Mouse (Mus musculus) adrenal gland, adult 2 months (tissue): ENCODE measurements at regions not wholly inside any gene's neighbourhood (a gene's known extent, or its start where the extent isn't known, plus 50 kb on each side); places are given as distances from the start of the nearest gene placed in this dataset.

Source experiments
- DNase-seq: peaks from one replicate; pipeline ENCODE4 v3.0.0; 2021

DNA sequence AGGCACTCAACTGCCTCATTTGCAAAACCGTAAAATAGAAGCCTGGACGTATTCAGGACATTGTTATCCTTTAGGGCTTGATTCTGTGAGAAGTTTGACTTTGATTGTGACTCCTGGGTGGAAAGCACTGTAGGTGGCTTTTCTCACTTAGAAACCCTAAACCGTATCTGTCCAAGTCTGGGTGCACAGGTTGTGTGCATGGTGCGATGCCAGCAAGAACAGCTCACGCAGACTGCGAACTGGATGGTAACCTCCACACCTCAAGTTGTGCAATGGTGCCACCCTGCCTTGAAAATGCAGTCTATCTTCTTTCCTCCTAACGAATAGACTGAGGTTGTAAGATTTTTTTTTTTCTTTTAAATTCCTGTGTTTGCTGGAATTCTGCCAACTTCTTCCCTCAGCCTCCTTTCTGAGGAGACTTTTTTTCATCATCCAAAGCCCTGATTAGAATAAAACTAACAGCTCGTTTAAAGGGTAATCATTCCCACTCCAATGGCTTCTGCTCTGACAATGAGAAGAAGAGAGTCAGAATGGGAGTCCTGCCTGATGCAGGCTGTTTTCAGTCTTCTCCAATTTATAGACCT lies 383.8 kb upstream of the Slc30a5 start:
- no peak for DNase-seq

DNA sequence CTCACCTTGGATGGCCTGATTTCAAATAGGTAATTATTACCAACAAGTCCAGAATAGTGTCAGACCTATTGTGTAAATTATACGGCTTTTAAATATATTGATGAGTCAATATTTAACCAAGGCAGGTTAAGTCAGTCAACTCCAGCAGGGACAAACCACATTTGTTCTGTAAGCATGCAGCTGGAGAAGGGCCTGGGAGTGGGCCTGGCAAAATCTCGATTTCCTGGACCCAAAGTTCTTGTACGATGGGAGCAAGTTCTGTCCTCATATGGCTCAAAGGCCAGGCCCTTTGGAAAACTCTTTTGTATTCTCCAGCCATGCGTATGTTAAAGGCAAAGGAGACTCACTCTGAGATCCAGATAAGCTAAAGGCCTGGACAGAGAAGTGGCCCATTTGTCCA lies 383.2 kb upstream of the Slc30a5 start:
- DNase-seq = no peak

GRCm38 (mm10) chr13:101215792-101216221 lies 382.6 kb upstream of the Slc30a5 start:
- no peak for DNase-seq

- DNase-seq = no peak
Measured at GRCm38 (mm10) chr13:101215131-101215641, 382.0 kb upstream of the Slc30a5 start.

GRCm38 (mm10) chr13:101214094-101214493 lies 380.9 kb upstream of the Slc30a5 start:
- peak; percentile 28 for DNase-seq

DNA sequence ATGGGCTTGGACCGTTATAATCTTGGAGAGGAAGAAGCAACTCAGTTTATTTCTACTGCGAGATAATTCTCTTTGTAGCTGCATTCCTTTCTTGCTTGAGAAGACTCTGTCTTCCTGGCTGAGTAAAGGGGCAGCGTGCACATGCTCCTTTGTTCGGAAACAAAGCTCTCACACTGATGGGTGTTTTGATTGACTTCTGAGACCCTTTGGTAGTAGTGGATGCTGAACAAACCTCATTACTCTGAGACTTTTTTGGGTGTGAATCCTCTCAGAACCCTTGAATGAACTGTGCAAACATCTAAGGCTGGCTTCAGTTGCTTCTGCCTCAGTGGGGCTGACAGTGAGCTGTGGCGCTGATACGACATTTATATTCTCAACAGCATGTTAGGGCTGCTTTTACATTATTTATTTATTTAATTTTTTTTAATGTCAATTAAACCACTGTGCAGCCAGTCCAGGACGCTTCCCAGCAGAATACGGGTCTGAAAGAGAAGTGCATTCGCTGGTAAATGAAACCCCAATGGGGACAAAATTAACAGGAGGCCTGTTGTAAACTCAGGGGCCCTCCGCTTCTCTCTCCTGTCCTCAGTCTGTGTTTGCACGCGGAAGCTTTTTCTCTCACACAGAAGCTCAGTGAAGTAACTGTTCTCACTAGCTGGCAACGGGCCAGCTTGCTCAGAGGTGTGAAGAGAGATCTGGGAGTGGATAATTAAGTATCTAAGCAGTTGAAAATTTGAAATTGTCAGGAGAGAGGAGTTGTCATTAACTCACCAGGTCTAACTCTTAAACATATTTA lies 380.1 kb upstream of the Slc30a5 start:
- peak; percentile 10 for DNase-seq

- DNase-seq = peak; percentile 82
Measured at GRCm38 (mm10) chr13:101212341-101212895, 379.2 kb upstream of the Slc30a5 start.

- DNase-seq = no peak
Measured at GRCm38 (mm10) chr13:101208788-101209187, 375.6 kb upstream of the Slc30a5 start.

DNA sequence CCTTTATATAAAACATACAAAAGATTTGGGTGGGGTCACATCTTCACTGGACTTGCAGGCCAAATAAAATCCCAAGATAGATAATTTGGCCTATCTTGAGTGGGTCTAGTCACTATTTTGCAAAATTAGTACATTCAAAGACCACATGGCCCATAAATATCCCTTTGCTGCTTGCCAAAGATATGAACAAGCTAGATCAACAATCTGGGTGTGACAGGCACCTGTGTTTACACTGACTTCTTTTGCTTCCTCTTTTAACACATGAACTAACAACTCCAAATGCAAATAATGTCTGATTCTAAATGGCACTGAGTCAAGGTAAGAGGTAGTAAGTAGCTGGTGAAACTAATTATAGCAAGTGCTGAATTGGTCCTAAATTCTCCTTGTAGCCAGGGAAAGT lies 370.2 kb upstream of the Slc30a5 start:
- no peak for DNase-seq

- DNase-seq = no peak
Measured at GRCm38 (mm10) chr13:101202565-101203313, 369.5 kb upstream of the Slc30a5 start.

DNA sequence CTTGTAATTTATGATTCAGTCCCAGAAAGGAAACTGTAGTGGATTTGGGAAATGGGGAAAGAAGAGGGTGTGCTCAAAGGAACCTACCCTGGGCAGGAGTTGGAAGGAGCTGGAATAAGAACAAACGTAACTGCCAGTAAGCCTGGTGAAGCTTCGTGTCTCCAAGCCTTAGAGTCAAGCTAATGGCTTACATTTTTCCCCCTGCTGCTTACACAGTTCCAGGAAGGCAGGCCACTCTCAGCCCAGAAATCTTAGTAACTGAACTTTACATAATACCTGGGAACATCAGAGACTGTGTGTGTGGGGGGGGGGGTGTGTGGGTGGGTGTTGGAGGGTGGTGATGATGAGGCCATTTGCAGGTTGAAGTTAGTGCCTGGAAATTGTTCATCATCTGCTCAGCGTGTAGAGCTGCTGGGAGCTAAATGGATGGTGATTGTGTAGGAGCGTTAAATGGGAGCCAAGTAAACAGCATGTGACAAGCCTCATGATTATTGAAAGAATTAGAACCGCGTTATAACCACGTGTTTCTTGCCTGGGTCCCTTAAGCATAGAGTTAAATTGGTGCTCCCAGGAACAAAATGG lies 357.1 kb upstream of the Slc30a5 start:
- no peak for DNase-seq

GRCm38 (mm10) chr13:101182387-101182786 lies 349.2 kb upstream of the Slc30a5 start:
- no peak for DNase-seq

DNA sequence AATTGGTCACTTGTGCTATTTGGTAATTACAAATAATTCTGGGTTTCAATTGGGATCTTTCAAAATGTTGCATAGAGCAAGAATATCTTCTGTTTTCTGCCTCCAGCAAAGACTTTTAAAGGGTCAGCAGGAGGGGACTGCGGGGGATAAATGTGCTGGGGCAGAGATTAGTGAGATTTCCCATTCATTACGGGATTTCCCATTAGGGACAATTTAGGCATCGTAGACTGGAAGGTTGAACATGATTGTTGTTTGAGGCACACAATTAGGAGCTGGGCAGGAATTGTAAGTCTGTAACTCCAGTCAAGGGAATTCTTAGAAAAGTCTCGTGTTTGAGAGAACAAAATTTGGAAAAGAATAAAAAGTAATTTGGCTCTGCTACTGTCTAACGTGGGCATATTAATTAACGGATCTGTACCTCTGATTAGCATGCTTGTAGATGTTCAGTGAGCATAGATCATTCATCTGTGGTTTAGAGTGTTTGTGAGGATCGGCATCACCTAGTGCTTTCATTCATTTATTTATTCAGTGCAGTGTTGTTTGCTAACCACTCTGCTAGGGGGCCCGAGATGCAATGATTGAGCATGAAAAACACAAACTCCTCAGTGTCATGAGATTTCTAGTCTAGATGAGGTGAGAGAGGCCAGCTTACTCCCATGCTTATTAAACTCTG lies 341.9 kb upstream of the Slc30a5 start:
- DNase-seq = no peak

GRCm38 (mm10) chr13:101161768-101162167 lies 328.5 kb upstream of the Slc30a5 start:
- DNase-seq = peak; percentile 28

DNA sequence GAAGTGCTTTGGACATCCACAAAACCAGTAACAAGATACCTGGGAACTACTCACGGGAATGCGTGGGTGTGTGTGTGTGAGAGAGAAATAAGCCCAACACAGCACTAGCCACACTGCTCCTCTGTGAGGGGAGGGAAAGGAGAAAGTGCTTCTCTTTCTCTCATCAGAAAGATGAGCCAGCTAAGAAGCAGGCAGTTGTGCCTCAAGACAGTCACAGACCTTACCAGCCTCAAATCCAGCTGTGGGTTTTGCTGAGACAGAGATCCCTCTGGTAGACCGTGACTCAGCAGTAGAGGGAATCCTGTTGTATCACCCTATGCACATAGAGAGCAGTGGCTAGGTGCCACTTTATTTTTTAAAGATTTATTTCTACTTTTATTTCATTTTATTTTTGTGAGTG lies 326.7 kb upstream of the Slc30a5 start:
- no peak for DNase-seq

GRCm38 (mm10) chr13:101153760-101154159 lies 320.5 kb upstream of the Slc30a5 start:
- no peak for DNase-seq

GRCm38 (mm10) chr13:101142761-101143160 lies 309.5 kb upstream of the Slc30a5 start:
- peak; percentile 21 for DNase-seq

DNA sequence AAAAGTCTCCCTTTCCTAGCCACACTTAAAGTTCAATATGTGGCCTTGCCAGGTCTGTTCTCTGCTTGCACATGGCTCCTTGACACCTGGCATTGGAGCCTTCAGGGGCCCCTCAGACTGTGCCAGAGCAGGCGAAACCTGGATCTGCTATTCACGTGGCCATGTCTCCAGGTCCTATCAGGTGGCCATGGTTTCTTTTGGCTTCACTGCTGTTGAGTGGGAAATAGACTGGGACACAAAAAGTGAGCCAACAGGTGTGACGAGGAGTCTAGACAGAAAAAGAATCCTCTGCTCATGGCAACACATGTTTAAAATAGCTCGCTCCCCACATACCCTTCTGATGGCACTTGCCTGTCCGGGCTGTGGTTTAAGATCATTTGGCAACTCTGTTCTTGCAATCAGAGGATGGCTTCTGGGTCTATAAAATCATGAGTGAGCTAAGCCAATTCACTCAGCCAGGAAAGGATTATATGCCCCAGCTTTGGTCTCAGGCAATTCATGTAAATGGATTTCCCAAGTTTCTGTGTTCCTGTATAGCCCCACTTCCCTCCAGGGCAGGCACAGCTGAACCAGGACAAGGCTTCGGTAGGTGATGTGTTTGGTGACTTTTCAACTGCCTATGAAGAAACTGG lies 309.0 kb upstream of the Slc30a5 start:
- peak; percentile 2 for DNase-seq

- no peak for DNase-seq
Measured at GRCm38 (mm10) chr13:101129466-101129865, 296.2 kb upstream of the Slc30a5 start.

- DNase-seq = no peak
Measured at GRCm38 (mm10) chr13:101127808-101128207, 294.6 kb upstream of the Slc30a5 start.

- DNase-seq = no peak
Measured at GRCm38 (mm10) chr13:101127262-101127661, 294.0 kb upstream of the Slc30a5 start.
